Mouse (Mus musculus): ENCODE data around the gene Usp13. TPM values are rescaled to one million over a fixed set of nuclear protein-coding genes. Genes with fewer than 3 reads are reported as not detected.
A peak's percentile ranks its signal among the peaks of the same experiment; 100 is the strongest.

Usp13 gene
- polyA plus RNA-seq, 1 experiment, result 0.11 TPM

DNA sequence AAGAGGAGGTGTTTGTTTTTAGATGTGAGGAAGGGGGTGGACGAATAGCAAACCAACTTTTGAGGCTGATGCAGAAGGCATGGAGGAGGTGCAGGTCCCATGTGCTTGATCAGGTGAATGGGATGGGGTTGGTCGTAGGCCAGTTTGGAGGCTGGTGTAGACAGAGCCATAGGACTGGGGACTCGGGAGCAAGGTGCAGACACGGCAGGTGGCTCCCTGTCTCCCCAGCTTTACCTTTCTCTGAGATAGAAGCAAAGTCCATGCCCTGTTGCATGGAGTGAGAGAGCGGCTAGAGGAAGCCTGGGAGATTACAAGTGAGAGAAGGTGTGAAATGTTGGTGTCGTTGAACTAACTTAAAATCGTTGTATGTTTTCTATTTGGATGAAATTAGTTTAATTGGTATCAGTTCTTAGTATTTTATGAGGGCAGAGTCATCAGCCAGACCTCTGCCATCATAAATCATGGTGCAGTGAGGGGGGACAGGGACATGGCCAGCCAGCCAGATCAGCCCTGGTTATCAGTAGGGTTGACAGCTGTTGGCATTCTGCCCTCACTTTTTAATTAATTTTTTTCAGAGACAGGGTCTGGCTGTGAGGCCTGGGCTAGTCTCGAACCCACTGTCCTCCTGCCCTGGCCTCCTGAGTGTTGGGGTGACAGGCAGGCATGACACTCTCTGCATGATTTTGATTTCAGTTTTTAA is 122.6 kb downstream of the Usp13 start:
- Histone ChIP-seq H3K27me3 (ENCODE audit: control insufficient read depth, insufficient read depth, low read length) (no peaks in the 10 kb centered on the region), H3K4me1 (ENCODE audit: control insufficient read depth, insufficient read depth, low read length) (peaks cover 6% of the 10 kb centered on the region), H3K4me3 (ENCODE audit: control insufficient read depth, low read depth, low read length) (no peak overlapping the region), H3K27ac (ENCODE audit: control insufficient read depth, insufficient read depth, low read depth, low read length) (no peak overlapping the region), H3K36me3 (ENCODE audit: control insufficient read depth, insufficient read depth, low read length) (no peaks in the 10 kb centered on the region)
- TF ChIP-seq CTCF (IDR thresholded peaks at IDR 0.05; ENCODE audit: control insufficient read depth, insufficient read depth, insufficient replicate concordance, low read depth, low read length) (no peak), POLR2A (IDR thresholded peaks at IDR 0.05; ENCODE audit: control insufficient read depth, low read depth, low read length) (no peak)

DNA sequence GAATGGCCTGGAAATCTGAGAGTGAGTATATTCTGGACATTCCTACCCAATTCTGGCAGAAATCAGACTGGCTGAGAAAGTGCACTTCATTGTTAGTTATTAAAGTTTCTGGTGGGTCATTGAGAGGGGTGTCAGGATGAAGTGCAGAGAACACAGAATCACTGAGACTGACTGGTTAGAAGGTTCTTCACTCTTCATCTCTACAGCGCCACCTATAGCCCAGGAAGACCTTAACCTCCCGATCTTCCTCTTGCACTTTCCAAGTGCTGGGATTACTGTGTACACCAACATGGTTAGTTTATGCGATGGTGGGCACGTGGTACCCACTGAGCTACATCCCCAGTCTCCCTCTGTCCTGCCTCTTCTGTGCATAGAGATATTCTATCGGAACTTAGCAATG is 130.1 kb downstream of the Usp13 start:
- no peak overlapping the region for H3K27ac ChIP-seq (ENCODE audit: control insufficient read depth, insufficient read depth, low read depth, low read length)
- TF ChIP-seq POLR2A (IDR thresholded peaks at IDR 0.05; ENCODE audit: control insufficient read depth, low read depth, low read length), result no peak
- TF ChIP-seq CTCF (IDR thresholded peaks at IDR 0.05; ENCODE audit: control insufficient read depth, insufficient read depth, insufficient replicate concordance, low read depth, low read length), result peak; percentile 12; the same call in 1 of the 2 replicates
- no peaks in the 10 kb centered on the region for H3K4me1 ChIP-seq (ENCODE audit: control insufficient read depth, insufficient read depth, low read length)
- H3K4me3 ChIP-seq (ENCODE audit: control insufficient read depth, low read depth, low read length), result no peak overlapping the region
- H3K36me3 ChIP-seq (ENCODE audit: control insufficient read depth, insufficient read depth, low read length), result no peaks in the 10 kb centered on the region
- no peaks in the 10 kb centered on the region for H3K27me3 ChIP-seq (ENCODE audit: control insufficient read depth, insufficient read depth, low read length)

- no peak for TF ChIP-seq POLR2A (IDR thresholded peaks at IDR 0.05; ENCODE audit: control insufficient read depth, low read depth, low read length)
- no peak for TF ChIP-seq CTCF (IDR thresholded peaks at IDR 0.05; ENCODE audit: control insufficient read depth, insufficient read depth, insufficient replicate concordance, low read depth, low read length)
- no peak overlapping the region for H3K4me3 ChIP-seq (ENCODE audit: control insufficient read depth, low read depth, low read length)
- no peaks in the 10 kb centered on the region for H3K27me3 ChIP-seq (ENCODE audit: control insufficient read depth, insufficient read depth, low read length)
- H3K4me1 ChIP-seq (ENCODE audit: control insufficient read depth, insufficient read depth, low read length), result no peaks in the 10 kb centered on the region
- no peaks in the 10 kb centered on the region for H3K36me3 ChIP-seq (ENCODE audit: control insufficient read depth, insufficient read depth, low read length)
- no peak overlapping the region for H3K27ac ChIP-seq (ENCODE audit: control insufficient read depth, insufficient read depth, low read depth, low read length)
Measured at GRCm38 (mm10) chr3:32951382-32951781, 134.0 kb downstream of the Usp13 start.

DNA sequence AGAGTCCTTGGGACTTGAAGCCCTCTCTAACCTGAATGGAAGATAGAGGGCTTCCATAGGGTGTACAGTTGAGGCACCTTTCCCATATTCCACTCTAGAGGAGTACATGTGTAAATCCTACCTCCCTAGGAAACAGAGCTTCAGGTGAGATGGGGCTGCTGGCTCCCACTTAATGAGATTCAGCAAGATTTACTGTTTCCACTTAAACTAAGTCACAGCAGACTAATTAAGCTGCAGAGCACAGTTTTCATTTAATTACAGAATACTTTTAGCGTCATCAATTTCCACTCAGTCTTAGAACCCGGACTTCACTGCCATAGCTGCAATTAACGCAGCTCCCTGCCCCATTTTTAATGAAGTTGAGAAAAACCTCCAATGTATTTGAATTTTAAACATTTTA is 144.1 kb downstream of the Usp13 start:
- Histone ChIP-seq H3K4me1 (ENCODE audit: control insufficient read depth, insufficient read depth, low read length) (no peaks in the 10 kb centered on the region), H3K27me3 (ENCODE audit: control insufficient read depth, insufficient read depth, low read length) (no peaks in the 10 kb centered on the region), H3K27ac (ENCODE audit: control insufficient read depth, insufficient read depth, low read depth, low read length) (no peak overlapping the region), H3K36me3 (ENCODE audit: control insufficient read depth, insufficient read depth, low read length) (no peaks in the 10 kb centered on the region), H3K4me3 (ENCODE audit: control insufficient read depth, low read depth, low read length) (no peak overlapping the region)
- no peak for TF ChIP-seq CTCF (IDR thresholded peaks at IDR 0.05; ENCODE audit: control insufficient read depth, insufficient read depth, insufficient replicate concordance, low read depth, low read length)
- TF ChIP-seq POLR2A (IDR thresholded peaks at IDR 0.05; ENCODE audit: control insufficient read depth, low read depth, low read length), result no peak

- TF ChIP-seq CTCF (IDR thresholded peaks at IDR 0.05; ENCODE audit: control insufficient read depth, insufficient read depth, insufficient replicate concordance, low read depth, low read length), result 0 out of 2 replicates have a peak, but pooled peaks have one; percentile 3
- TF ChIP-seq POLR2A (IDR thresholded peaks at IDR 0.05; ENCODE audit: control insufficient read depth, low read depth, low read length), result no peak
- Histone ChIP-seq H3K4me3 (ENCODE audit: control insufficient read depth, low read depth, low read length) (no peak overlapping the region), H3K4me1 (ENCODE audit: control insufficient read depth, insufficient read depth, low read length) (no peaks in the 10 kb centered on the region), H3K27me3 (ENCODE audit: control insufficient read depth, insufficient read depth, low read length) (no peaks in the 10 kb centered on the region), H3K27ac (ENCODE audit: control insufficient read depth, insufficient read depth, low read depth, low read length) (no peak overlapping the region), H3K36me3 (ENCODE audit: control insufficient read depth, insufficient read depth, low read length) (no peaks in the 10 kb centered on the region)
Measured at GRCm38 (mm10) chr3:32965528-32965927, 148.2 kb downstream of the Usp13 start.

GRCm38 (mm10) chr3:32968671-32969425 is 151.5 kb downstream of the Usp13 start:
- Histone ChIP-seq H3K4me3 (ENCODE audit: control insufficient read depth, low read depth, low read length) (no peak overlapping the region), H3K27me3 (ENCODE audit: control insufficient read depth, insufficient read depth, low read length) (no peaks in the 10 kb centered on the region), H3K27ac (ENCODE audit: control insufficient read depth, insufficient read depth, low read depth, low read length) (no peak overlapping the region), H3K36me3 (ENCODE audit: control insufficient read depth, insufficient read depth, low read length) (no peaks in the 10 kb centered on the region), H3K4me1 (ENCODE audit: control insufficient read depth, insufficient read depth, low read length) (no peaks in the 10 kb centered on the region)
- TF ChIP-seq POLR2A (IDR thresholded peaks at IDR 0.05; ENCODE audit: control insufficient read depth, low read depth, low read length) (no peak), CTCF (IDR thresholded peaks at IDR 0.05; ENCODE audit: control insufficient read depth, insufficient read depth, insufficient replicate concordance, low read depth, low read length) (no peak)

DNA sequence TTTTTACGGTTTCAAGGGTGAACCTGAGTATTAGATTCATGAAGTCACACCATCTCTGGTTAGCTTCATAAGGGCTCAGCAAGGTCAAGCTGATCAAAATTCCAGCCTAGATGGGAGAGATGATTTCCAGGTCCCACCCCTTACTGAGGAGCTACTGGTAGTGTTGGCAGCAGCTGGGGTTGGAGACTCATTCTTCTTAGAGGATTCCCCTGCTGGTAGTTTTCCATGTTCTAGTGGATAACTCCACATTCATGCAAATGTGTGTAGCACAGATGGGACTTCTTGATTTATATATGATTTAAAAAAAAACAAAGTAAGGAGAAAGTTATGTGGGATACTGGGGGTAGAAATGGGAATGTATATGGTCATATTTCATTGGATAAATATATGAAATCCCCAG is 152.9 kb downstream of the Usp13 start:
- no peak overlapping the region for H3K4me3 ChIP-seq (ENCODE audit: control insufficient read depth, low read depth, low read length)
- TF ChIP-seq CTCF (IDR thresholded peaks at IDR 0.05; ENCODE audit: control insufficient read depth, insufficient read depth, insufficient replicate concordance, low read depth, low read length), result no peak
- TF ChIP-seq POLR2A (IDR thresholded peaks at IDR 0.05; ENCODE audit: control insufficient read depth, low read depth, low read length), result no peak
- H3K36me3 ChIP-seq (ENCODE audit: control insufficient read depth, insufficient read depth, low read length), result no peaks in the 10 kb centered on the region
- no peaks in the 10 kb centered on the region for H3K4me1 ChIP-seq (ENCODE audit: control insufficient read depth, insufficient read depth, low read length)
- no peaks in the 10 kb centered on the region for H3K27me3 ChIP-seq (ENCODE audit: control insufficient read depth, insufficient read depth, low read length)
- no peak overlapping the region for H3K27ac ChIP-seq (ENCODE audit: control insufficient read depth, insufficient read depth, low read depth, low read length)

All from testis, adult 2 months (tissue).